Mouse (Mus musculus): ENCODE results near the gene Ism1.

- TF ChIP-seq CTCF (IDR thresholded peaks at IDR 0.05; ENCODE audit: control insufficient read depth, insufficient read depth, insufficient read length): no peak
- TF ChIP-seq MYOD1 (IDR thresholded peaks at IDR 0.05; ENCODE audit: control insufficient read depth, insufficient read length, low read depth): no peak
- no peak for TF ChIP-seq MAX (IDR thresholded peaks at IDR 0.05)
- TF ChIP-seq USF1 (IDR thresholded peaks at IDR 0.05; ENCODE audit: low read depth): no peak
- TF ChIP-seq FOSL1 (IDR thresholded peaks at IDR 0.05; ENCODE audit: insufficient read depth, low read length, poor library complexity, severe bottlenecking): no peak
- TF ChIP-seq CEBPB (IDR thresholded peaks at IDR 0.05; ENCODE audit: low read depth): peak; percentile 8
These were observed 110.7 kb downstream of the Ism1 start for GRCm38 (mm10) chr2:139788658-139789057.

Data from C2C12 (cell line).